Mouse (Mus musculus): ENCODE measurements at regions not wholly inside any gene's neighbourhood (a gene's known extent, or its start where the extent isn't known, plus 50 kb on each side); places are given as distances from the start of the nearest gene placed in this dataset.

GRCm38 (mm10) chr2:146630179-146630578 lies 118.0 kb upstream of the Ralgapa2 start:
- no peak for DNase-seq (ENCODE audit: low spot score)
- H3K36me3 ChIP-seq (ENCODE audit: control insufficient read depth, insufficient read depth, low read length) = no peaks in the 10 kb centered on the region
- TF ChIP-seq EP300 (optimal IDR thresholded peaks at IDR 0.05) = no peak
- no peaks in the 10 kb centered on the region for H3K27me3 ChIP-seq (ENCODE audit: control insufficient read depth, insufficient read depth, low read length)
- no peak overlapping the region for H3K27ac ChIP-seq (replicated peaks)
- ATAC-seq (ENCODE audit: low FRiP score, low TSS enrichment) = no peak
- H3K4me3 ChIP-seq (ENCODE audit: low read depth, low read length) = no peak overlapping the region
- no peak overlapping the region for H3K9ac ChIP-seq (ENCODE audit: low read length)
- no peaks in the 10 kb centered on the region for H3K9me3 ChIP-seq (ENCODE audit: control insufficient read depth, low read length)
- no peak overlapping the region for H3K4me2 ChIP-seq (replicated peaks; ENCODE audit: low read depth)
- H3K4me1 ChIP-seq (replicated peaks; ENCODE audit: control insufficient read depth, insufficient read depth) = no peaks in the 10 kb centered on the region
- WGBS = 64% methylated on average over 3 of the region's 3 CpGs

- no peaks in the 10 kb centered on the region for H3K4me1 ChIP-seq (replicated peaks; ENCODE audit: control insufficient read depth, insufficient read depth)
- H3K9ac ChIP-seq (ENCODE audit: low read length) = no peak overlapping the region
- TF ChIP-seq EP300 (optimal IDR thresholded peaks at IDR 0.05) (no peak), CTCF (IDR thresholded peaks at IDR 0.05; ENCODE audit: low read depth) (no peak)
- no peaks in the 10 kb centered on the region for H3K27me3 ChIP-seq (ENCODE audit: control insufficient read depth, insufficient read depth, low read length)
- no peaks in the 10 kb centered on the region for H3K9me3 ChIP-seq (ENCODE audit: control insufficient read depth, low read length)
- no peaks in the 10 kb centered on the region for H3K36me3 ChIP-seq (ENCODE audit: control insufficient read depth, insufficient read depth, low read length)
- H3K27ac ChIP-seq (replicated peaks) = no peak overlapping the region
- 55% methylated on average over 5 of the region's 5 CpGs for WGBS
- no peak overlapping the region for H3K4me2 ChIP-seq (replicated peaks; ENCODE audit: low read depth)
- no peak overlapping the region for H3K4me3 ChIP-seq (ENCODE audit: low read depth, low read length)
- no peak for DNase-seq (ENCODE audit: low spot score)
- no peak for ATAC-seq (ENCODE audit: low FRiP score, low TSS enrichment)
Measured at GRCm38 (mm10) chr2:146631098-146631497, 119.0 kb upstream of the Ralgapa2 start.

GRCm38 (mm10) chr2:146633329-146634070 lies 121.4 kb upstream of the Ralgapa2 start:
- WGBS = 51% methylated on average over 16 of the region's 16 CpGs
- H3K4me2 ChIP-seq (replicated peaks; ENCODE audit: low read depth) = no peak overlapping the region
- TF ChIP-seq EP300 (optimal IDR thresholded peaks at IDR 0.05) (no peak), CTCF (IDR thresholded peaks at IDR 0.05; ENCODE audit: low read depth) (peak; percentile 80)
- ATAC-seq (ENCODE audit: low FRiP score, low TSS enrichment) = no peak; the same call in 1 of the 2 replicates
- no peak overlapping the region for H3K27ac ChIP-seq (replicated peaks)
- H3K9ac ChIP-seq (ENCODE audit: low read length) = no peak overlapping the region
- H3K9me3 ChIP-seq (ENCODE audit: control insufficient read depth, low read length) = no peaks in the 10 kb centered on the region
- H3K27me3 ChIP-seq (ENCODE audit: control insufficient read depth, insufficient read depth, low read length) = no peaks in the 10 kb centered on the region
- no peaks in the 10 kb centered on the region for H3K36me3 ChIP-seq (ENCODE audit: control insufficient read depth, insufficient read depth, low read length)
- H3K4me3 ChIP-seq (ENCODE audit: low read depth, low read length) = no peak overlapping the region
- peak; percentile 74 for DNase-seq (ENCODE audit: low spot score)
- H3K4me1 ChIP-seq (replicated peaks; ENCODE audit: control insufficient read depth, insufficient read depth) = no peaks in the 10 kb centered on the region

- WGBS = 62% methylated on average over 5 of the region's 5 CpGs
- TF ChIP-seq CTCF (IDR thresholded peaks at IDR 0.05; ENCODE audit: low read depth) (peak; percentile 38), EP300 (optimal IDR thresholded peaks at IDR 0.05) (no peak)
- no peaks in the 10 kb centered on the region for H3K27me3 ChIP-seq (ENCODE audit: control insufficient read depth, insufficient read depth, low read length)
- no peaks in the 10 kb centered on the region for H3K9me3 ChIP-seq (ENCODE audit: control insufficient read depth, low read length)
- no peak overlapping the region for H3K9ac ChIP-seq (ENCODE audit: low read length)
- no peak overlapping the region for H3K4me2 ChIP-seq (replicated peaks; ENCODE audit: low read depth)
- ATAC-seq (ENCODE audit: low FRiP score, low TSS enrichment) = no peak
- H3K27ac ChIP-seq (replicated peaks) = no peak overlapping the region
- H3K36me3 ChIP-seq (ENCODE audit: control insufficient read depth, insufficient read depth, low read length) = no peaks in the 10 kb centered on the region
- no peak overlapping the region for H3K4me3 ChIP-seq (ENCODE audit: low read depth, low read length)
- DNase-seq (ENCODE audit: low spot score) = no peak
- H3K4me1 ChIP-seq (replicated peaks; ENCODE audit: control insufficient read depth, insufficient read depth) = no peaks in the 10 kb centered on the region
Measured at GRCm38 (mm10) chr2:146637573-146637972, 125.4 kb upstream of the Ralgapa2 start.

- no peak for TF ChIP-seq EP300 (optimal IDR thresholded peaks at IDR 0.05)
- no peak for TF ChIP-seq CTCF (IDR thresholded peaks at IDR 0.05; ENCODE audit: low read depth)
- Histone ChIP-seq H3K4me3 (ENCODE audit: low read depth, low read length) (no peak overlapping the region), H3K9ac (ENCODE audit: low read length) (no peak overlapping the region), H3K9me3 (ENCODE audit: control insufficient read depth, low read length) (no peaks in the 10 kb centered on the region), H3K36me3 (ENCODE audit: control insufficient read depth, insufficient read depth, low read length) (no peaks in the 10 kb centered on the region), H3K4me1 (replicated peaks; ENCODE audit: control insufficient read depth, insufficient read depth) (no peaks in the 10 kb centered on the region), H3K27ac (replicated peaks) (no peak overlapping the region), H3K4me2 (replicated peaks; ENCODE audit: low read depth) (no peak overlapping the region), H3K27me3 (ENCODE audit: control insufficient read depth, insufficient read depth, low read length) (no peaks in the 10 kb centered on the region)
- DNase-seq (ENCODE audit: low spot score) (no peak), ATAC-seq (ENCODE audit: low FRiP score, low TSS enrichment) (no peak)
- WGBS = 54% methylated on average over 16 of the region's 16 CpGs
Measured at GRCm38 (mm10) chr2:146646237-146646972, 134.3 kb upstream of the Ralgapa2 start.

GRCm38 (mm10) chr2:146646973-146647282 lies 134.8 kb upstream of the Ralgapa2 start:
- no peak overlapping the region for H3K4me2 ChIP-seq (replicated peaks; ENCODE audit: low read depth)
- no peaks in the 10 kb centered on the region for H3K36me3 ChIP-seq (ENCODE audit: control insufficient read depth, insufficient read depth, low read length)
- TF ChIP-seq EP300 (optimal IDR thresholded peaks at IDR 0.05) = no peak
- no peak for TF ChIP-seq CTCF (IDR thresholded peaks at IDR 0.05; ENCODE audit: low read depth)
- 86% methylated on average over 2 of the region's 2 CpGs for WGBS
- no peaks in the 10 kb centered on the region for H3K9me3 ChIP-seq (ENCODE audit: control insufficient read depth, low read length)
- H3K27me3 ChIP-seq (ENCODE audit: control insufficient read depth, insufficient read depth, low read length) = no peaks in the 10 kb centered on the region
- no peaks in the 10 kb centered on the region for H3K4me1 ChIP-seq (replicated peaks; ENCODE audit: control insufficient read depth, insufficient read depth)
- DNase-seq (ENCODE audit: low spot score) = no peak
- H3K27ac ChIP-seq (replicated peaks) = no peak overlapping the region
- no peak for ATAC-seq (ENCODE audit: low FRiP score, low TSS enrichment)
- H3K9ac ChIP-seq (ENCODE audit: low read length) = no peak overlapping the region
- H3K4me3 ChIP-seq (ENCODE audit: low read depth, low read length) = no peak overlapping the region
